Mouse (Mus musculus) midbrain, embryonic 10.5 days (tissue): Measurements from ENCODE around the gene 1700024P04Rik. TPM values are rescaled to one million over a fixed set of nuclear protein-coding genes. Genes with fewer than 3 reads are reported as not detected.
"Not testable (repeated sequence)": the region's sequence is repeated elsewhere in the genome, so short reads cannot be mapped to it uniquely, and the experiment has no call there.

Experiments used
- DNase-seq: peaks from one replicate; pipeline ENCODE4 v3.0.0-alpha.2; 2017; ENCODE audit warnings: low spot score
- H3K27ac ChIP-seq: fragments of 300-500 bp; sonication (generic); replicated peaks from 2 replicates; pipeline ENCODE4 v1.5.1; 2016; ENCODE audit warnings: mild to moderate bottlenecking
- H3K27me3 ChIP-seq: fragments of 300-500 bp; sonication (generic); 2 replicates; pipeline ENCODE4 v1.6.1; 2016; ENCODE audit warnings: low read depth, mild to moderate bottlenecking; ENCODE audit not compliant: poor library complexity, severe bottlenecking
- H3K36me3 ChIP-seq: fragments of 300-500 bp; sonication (generic); 2 replicates; pipeline ENCODE4 v1.6.1; 2016; ENCODE audit warnings: mild to moderate bottlenecking, moderate library complexity
- H3K4me1 ChIP-seq: fragments of 300-500 bp; sonication (generic); 2 replicates; pipeline ENCODE4 v1.6.1; 2016
- H3K4me3 ChIP-seq: fragments of 300-500 bp; sonication (generic); 2 replicates; pipeline ENCODE4 v1.5.1; 2016; ENCODE audit warnings: mild to moderate bottlenecking, moderate library complexity
- H3K9me3 ChIP-seq: fragments of 300-500 bp; sonication (generic); replicated peaks from 2 replicates; pipeline ENCODE4 v1.6.1; 2016; ENCODE audit warnings: mild to moderate bottlenecking
- WGBS: fragments of 180-500 bp; shearing (Covaris S2); methylation state at CpG from one replicate; pipeline ENCODE4 v1.1.7; 2016; 5-methylcytosine and 5-hydroxymethylcytosine counted together
- polyA plus RNA-seq: library from polyadenylated mRNA; unstranded; fragments of >200 nt; fragmentation: Nextera tagmentation; extraction: Ambion mirVana; gene quantifications from 2 replicates; pipeline ENCODE4 v1.2.1, GENCODE M21; 2016

1700024P04Rik gene
- polyA plus RNA-seq, 1 experiment from 2014 or later = not detected

DNA sequence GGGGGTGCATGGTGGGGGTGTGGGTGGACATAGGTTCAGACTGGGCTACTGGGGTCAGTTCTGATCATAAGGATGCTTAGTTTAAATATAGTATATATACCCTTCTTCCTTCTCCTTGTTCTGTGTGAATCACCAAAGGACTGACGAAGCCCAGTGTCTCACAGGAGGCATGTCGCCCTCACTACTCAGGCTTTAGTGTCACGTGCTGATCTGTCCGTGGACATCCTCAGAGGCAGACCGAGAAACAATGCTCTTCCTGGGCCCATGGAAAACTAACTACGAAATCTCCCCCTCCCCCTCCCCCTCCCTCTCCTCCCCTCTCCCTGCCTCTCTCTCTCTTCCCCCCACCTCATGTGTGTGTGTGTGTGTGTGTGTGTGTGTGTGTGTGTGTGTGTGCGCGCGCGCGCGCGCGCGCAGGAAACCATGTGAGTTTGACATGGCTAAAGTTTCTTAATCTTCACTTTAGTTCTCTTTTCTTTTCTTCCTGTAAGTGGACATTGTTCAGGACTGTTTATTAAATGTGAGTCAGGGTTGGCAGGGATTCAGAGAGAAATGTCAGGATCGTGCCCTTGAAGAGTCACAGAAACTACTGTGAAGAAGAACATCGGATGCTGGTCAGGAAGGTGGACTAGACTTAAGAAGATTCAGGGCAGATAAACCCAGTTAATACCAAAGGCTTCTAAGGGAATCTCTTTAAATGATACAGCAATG lies 22.2 kb upstream of the 1700024P04Rik start:
- Histone ChIP-seq H3K4me3 (no peak overlapping the region), H3K36me3 (no peaks in the 10 kb centered on the region), H3K27me3 (no peaks in the 10 kb centered on the region), H3K4me1 (no peaks in the 10 kb centered on the region), H3K9me3 (peaks cover 25% of the 10 kb centered on the region), H3K27ac (no peak overlapping the region)
- WGBS = 88% methylated on average over 17 of the region's 17 CpGs
- DNase-seq = no peak

DNA sequence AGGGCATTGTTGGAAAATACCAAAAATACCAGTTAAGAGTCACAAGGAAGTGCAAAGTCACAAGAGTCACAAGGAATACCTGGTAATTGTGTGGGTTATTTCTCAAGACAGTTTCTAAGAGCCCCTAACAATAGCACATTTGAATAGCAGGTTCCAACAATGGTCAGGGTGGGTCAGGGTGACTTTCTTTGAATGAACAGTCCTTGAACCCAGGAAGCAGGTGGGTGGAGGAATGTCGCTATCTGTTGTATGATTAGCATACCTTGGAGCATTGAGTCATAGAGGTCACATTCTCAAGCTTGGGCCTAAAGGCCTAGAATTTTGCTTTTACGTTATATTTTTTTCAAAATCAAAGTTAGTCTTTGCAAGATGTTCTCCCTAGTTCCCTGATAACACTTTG lies 17.3 kb upstream of the 1700024P04Rik start:
- H3K9me3 ChIP-seq = peaks cover 35% of the 10 kb centered on the region
- H3K27ac ChIP-seq, DNase-seq, H3K27me3 ChIP-seq, H3K4me3 ChIP-seq, H3K4me1 ChIP-seq, H3K36me3 ChIP-seq: not testable (repeated sequence)
- 92% methylated on average over 2 of the region's 2 CpGs for WGBS

DNA sequence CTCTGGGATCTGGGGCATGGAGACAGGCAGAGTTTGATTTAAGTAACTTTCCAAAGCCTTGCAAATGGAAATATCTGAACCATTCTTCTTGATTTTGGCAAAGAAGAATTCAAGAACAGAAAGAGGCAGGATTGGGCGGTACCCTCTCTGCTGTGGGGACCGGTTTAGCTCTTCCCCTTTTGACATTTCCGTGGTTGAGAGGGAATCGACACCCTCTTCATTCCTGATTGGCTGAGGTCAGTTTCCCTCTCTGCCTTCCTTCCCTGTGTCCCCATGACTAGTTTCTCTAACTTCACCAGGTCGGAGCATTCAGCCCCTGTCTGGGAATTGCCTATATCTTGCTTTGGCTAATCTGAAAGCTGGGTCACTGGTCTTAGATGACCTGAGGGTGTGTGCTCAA lies 12.7 kb upstream of the 1700024P04Rik start:
- no peak for DNase-seq
- 66% methylated on average over 5 of the region's 5 CpGs for WGBS
- peaks cover 14% of the 10 kb centered on the region; the same call in 1 of the 2 replicates for H3K9me3 ChIP-seq
- H3K36me3 ChIP-seq = no peaks in the 10 kb centered on the region
- no peak overlapping the region for H3K27ac ChIP-seq
- no peaks in the 10 kb centered on the region for H3K4me1 ChIP-seq
- H3K4me3 ChIP-seq = no peak overlapping the region
- H3K27me3 ChIP-seq = no peaks in the 10 kb centered on the region

DNA sequence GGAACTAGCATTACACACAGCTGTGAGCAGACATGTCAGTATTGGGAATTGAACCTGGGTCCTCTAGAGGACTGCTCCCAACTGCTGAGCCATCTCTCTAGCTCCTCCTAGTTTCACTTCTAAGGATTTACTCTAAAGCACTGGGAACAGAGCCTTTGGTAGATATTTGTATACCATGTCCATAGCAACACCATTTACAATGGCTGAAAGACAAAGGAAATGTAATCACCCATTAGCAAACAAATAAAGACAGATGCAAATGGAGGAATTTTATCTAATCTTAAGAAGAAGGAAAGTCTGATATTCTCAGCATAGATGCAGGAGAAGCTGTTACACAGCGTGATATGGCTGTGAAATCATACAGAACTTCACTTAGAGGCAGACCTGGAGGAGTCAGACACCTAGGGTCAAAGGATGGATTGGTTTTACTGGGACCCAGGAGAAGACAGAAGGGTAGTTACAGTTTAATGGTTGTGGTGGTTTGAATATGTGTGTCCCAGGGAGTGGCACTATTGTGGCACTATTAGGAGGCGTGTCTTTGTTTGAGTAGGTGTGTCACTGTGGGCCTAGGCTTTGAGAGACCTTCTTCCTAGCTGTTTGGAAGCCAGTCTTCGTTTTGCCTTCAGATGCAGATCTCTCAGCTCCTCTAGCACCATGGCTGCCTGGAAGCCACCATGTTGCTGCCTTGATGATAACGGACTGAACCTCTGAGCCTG lies 7.1 kb downstream of the 1700024P04Rik start:
- Histone ChIP-seq H3K9me3 (no peaks in the 10 kb centered on the region; the same call in 1 of the 2 replicates), H3K27ac (no peak overlapping the region), H3K36me3 (no peaks in the 10 kb centered on the region), H3K4me3 (no peak overlapping the region), H3K27me3 (no peaks in the 10 kb centered on the region), H3K4me1 (no peaks in the 10 kb centered on the region)
- no peak for DNase-seq
- WGBS = 90% methylated on average over 4 of the region's 4 CpGs

DNA sequence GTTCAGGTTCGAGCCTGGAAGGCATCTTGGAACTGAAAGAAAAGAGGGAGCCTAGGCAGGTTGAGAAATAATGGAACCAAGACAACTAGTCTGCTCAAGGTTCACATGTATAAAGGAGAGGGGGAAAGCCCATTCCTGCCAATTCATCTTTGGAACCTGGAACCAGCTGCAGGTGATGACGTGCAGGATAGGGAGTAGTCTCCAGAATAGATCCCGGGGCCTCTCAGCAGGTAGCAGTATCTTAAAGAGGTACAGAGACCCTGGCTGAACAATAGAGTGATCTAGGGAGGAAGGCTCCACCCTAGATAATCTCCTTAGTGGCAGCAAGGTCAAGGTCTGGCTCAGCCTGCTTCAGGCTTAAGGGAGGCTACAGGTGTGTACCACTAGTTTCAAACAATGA lies 8.3 kb downstream of the 1700024P04Rik start:
- not testable (repeated sequence) for H3K27me3 ChIP-seq, H3K4me1 ChIP-seq, H3K4me3 ChIP-seq, H3K36me3 ChIP-seq, H3K27ac ChIP-seq, DNase-seq, H3K9me3 ChIP-seq
- WGBS = 76% methylated on average over 3 of the region's 3 CpGs

DNA sequence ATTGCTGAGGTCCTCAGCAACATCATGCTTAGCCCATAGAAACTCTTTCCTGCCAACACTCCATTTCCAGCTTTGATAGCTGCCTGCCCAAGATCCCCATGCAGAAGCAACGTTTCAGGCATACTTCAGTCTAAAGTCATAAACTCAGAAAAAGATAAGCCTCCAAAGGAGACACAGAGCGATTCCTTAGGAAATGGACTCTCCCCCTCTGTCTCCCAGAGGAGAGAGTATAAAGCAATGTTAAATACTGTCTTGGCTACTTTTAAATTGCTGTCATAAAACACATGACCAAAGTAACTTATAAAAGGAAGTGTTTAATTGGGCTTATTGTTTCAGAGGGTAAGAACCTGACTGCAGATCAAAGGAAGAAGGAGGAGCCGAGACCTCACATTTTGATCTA lies 12.3 kb downstream of the 1700024P04Rik start:
- H3K36me3 ChIP-seq = no peaks in the 10 kb centered on the region
- H3K4me1 ChIP-seq = no peaks in the 10 kb centered on the region
- no peaks in the 10 kb centered on the region for H3K27me3 ChIP-seq
- DNase-seq = no peak
- no peak overlapping the region for H3K27ac ChIP-seq
- H3K4me3 ChIP-seq = no peak overlapping the region
- H3K9me3 ChIP-seq = no peaks in the 10 kb centered on the region; the same call in 1 of the 2 replicates
- 88% methylated on average over 3 of the region's 3 CpGs for WGBS

DNA sequence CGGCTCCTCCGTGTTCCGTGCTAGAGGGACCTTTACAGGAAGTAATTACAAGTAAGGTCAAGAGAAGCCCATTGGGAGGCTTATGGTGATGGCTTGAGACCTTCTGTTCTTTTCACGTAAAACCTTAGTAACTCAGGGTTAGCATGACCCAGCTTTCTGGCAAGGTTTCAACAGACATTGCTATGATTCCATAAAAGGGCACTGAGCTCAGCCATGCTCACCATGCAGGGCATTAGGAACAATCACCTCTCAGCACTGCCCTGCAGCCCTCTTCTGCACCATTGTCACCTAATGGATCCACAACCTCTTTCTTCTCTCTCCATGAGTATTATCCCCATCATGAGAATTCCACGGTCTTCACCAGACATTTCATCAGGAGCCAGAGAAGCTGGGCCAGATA lies 12.7 kb downstream of the 1700024P04Rik start:
- no peaks in the 10 kb centered on the region for H3K36me3 ChIP-seq
- WGBS = 75% methylated on average over 5 of the region's 5 CpGs
- no peak overlapping the region for H3K4me3 ChIP-seq
- DNase-seq = no peak
- H3K4me1 ChIP-seq = no peaks in the 10 kb centered on the region
- no peak overlapping the region for H3K27ac ChIP-seq
- H3K9me3 ChIP-seq = no peaks in the 10 kb centered on the region; the same call in 1 of the 2 replicates
- no peaks in the 10 kb centered on the region for H3K27me3 ChIP-seq

DNA sequence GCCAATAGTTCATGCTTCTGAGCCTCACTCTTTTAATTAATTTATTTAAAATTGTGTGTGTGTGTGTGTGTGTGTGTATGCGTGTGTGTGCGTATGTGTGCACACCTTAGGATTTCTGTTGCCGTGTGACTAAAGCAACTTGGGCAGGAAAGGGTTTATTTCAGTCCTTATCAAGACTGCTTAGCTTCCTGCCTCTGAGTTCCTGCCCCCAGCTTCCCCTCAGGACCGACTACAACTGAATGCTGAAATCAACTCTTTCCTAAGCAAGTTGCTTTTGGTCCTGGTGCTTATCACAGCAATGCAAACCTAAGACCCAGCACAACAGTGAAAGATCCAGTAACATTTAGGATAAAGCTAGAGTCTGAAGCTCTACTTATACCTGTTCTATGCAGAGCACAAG lies 15.8 kb downstream of the 1700024P04Rik start:
- Histone ChIP-seq H3K27me3 (no peaks in the 10 kb centered on the region), H3K9me3 (no peaks in the 10 kb centered on the region), H3K27ac (no peak overlapping the region), H3K4me3 (no peak overlapping the region), H3K4me1 (no peaks in the 10 kb centered on the region), H3K36me3 (no peaks in the 10 kb centered on the region)
- DNase-seq = no peak
- 92% methylated on average over 4 of the region's 4 CpGs for WGBS

DNA sequence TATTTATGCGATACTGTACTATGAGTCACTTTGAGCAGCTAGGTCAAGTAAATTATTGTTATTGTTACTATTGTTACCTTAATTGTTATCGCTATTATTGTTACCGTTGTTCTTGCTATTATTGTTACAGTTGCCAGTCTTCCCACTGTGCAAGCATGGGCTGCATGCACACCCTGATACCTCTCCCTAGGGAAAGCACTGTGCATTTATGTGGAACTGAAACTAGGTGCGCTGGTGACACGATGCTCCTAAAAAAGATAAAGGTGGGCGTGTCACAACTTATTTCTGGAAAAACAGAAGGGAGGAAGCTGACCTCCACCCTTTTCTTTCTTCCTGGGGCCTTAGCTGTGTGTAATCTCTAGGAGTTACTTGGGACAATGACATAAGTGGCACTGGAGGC lies 16.4 kb downstream of the 1700024P04Rik start:
- DNase-seq = no peak
- Histone ChIP-seq H3K9me3 (no peaks in the 10 kb centered on the region), H3K4me1 (no peaks in the 10 kb centered on the region), H3K36me3 (no peaks in the 10 kb centered on the region), H3K27me3 (no peaks in the 10 kb centered on the region), H3K4me3 (no peak overlapping the region), H3K27ac (no peak overlapping the region)
- WGBS = 90% methylated on average over 6 of the region's 6 CpGs

DNA sequence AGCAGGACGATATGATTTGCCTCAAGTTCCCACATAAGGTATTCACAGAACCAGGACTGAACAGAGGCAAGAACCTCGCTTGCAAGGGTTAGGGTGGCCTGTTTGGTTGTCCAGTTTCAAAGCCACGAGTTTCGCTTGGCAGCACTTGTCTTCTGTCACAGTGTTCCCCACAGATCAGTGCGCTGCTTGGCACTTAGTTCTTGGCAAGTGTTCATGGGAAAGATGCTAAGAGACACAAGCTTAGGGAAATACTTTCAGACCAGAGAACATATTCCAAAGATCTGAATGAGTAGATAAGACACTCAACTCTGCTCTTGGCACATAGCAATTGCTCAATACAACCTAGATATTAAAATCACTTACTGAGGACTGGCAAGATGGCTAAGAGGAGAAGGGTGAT lies 17.8 kb downstream of the 1700024P04Rik start:
- Histone ChIP-seq H3K4me3 (no peak overlapping the region), H3K4me1 (no peaks in the 10 kb centered on the region), H3K36me3 (no peaks in the 10 kb centered on the region), H3K27ac (no peak overlapping the region), H3K27me3 (no peaks in the 10 kb centered on the region), H3K9me3 (no peaks in the 10 kb centered on the region)
- no peak for DNase-seq
- 89% methylated on average over 5 of the region's 5 CpGs for WGBS

DNA sequence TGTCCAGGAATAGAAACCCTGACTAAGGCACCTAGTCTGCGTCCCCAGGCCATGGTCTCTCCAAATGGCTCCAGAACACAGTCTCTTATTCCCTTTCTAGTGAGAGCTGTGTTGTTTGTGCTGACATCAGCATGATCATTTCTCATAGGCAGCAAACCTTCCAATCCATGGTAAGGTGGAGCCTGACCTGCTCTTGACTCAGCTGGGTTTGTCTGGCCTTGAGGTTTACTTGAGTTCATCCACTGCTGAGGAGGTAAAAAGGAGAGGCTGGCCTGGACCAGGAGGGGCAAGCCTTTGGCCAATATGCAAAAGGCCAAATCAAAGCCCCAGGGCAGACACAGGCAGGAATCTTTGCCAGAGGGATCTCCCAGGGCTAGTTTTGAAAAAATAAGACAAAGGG lies 20.8 kb downstream of the 1700024P04Rik start:
- H3K9me3 ChIP-seq = no peaks in the 10 kb centered on the region; the same call in 1 of the 2 replicates
- no peaks in the 10 kb centered on the region for H3K27me3 ChIP-seq
- H3K27ac ChIP-seq = no peak overlapping the region
- DNase-seq = no peak
- no peak overlapping the region for H3K4me3 ChIP-seq
- no peaks in the 10 kb centered on the region for H3K4me1 ChIP-seq
- WGBS = 91% methylated on average over 1 of the region's 1 CpGs
- no peaks in the 10 kb centered on the region for H3K36me3 ChIP-seq

DNA sequence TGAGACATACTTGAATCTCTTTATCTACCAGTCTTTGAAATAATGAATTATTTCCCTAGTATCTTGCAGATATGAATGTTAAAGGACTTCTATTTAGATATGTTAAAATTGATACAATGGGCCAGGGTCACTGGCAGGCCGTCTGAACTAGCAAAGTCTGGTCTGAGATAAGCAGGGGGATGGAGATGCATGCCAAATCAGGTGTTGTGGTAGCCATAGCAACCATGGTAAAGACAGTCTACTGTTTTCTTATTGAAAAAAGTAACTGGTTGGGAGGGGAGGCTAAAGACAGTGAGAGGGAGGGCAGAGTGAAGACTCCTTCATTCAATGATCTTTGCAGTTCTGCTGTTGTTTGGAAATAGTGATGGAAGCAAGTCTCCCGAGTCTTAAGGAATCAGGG lies 26.2 kb downstream of the 1700024P04Rik start:
- Histone ChIP-seq H3K27me3 (no peaks in the 10 kb centered on the region), H3K36me3 (no peaks in the 10 kb centered on the region), H3K27ac (no peak overlapping the region), H3K9me3 (no peaks in the 10 kb centered on the region; the same call in 1 of the 2 replicates), H3K4me1 (peaks cover 24% of the 10 kb centered on the region), H3K4me3 (no peak overlapping the region)
- no peak for DNase-seq
- 44% methylated on average over 2 of the region's 2 CpGs for WGBS

DNA sequence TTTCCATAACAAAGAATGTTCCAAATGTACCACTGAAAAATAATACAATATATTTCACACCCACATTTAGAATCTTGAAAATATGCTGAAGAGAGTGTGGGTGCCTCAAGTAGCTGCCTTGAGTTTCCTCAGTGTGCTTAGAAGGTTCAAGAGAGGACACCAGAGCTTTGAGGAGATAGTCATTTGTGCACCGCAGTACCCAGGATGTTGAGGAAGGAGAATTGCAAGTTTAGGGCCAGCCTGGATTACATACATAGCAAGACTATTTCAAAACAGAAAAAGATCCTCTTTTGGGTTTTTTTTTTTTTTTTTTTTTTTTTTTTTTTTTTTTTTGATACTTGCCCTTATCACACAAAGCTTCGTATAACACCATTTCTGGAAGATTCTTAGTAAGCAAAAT lies 28.2 kb downstream of the 1700024P04Rik start:
- no peak overlapping the region for H3K27ac ChIP-seq
- no peaks in the 10 kb centered on the region for H3K36me3 ChIP-seq
- no peak overlapping the region for H3K4me3 ChIP-seq
- WGBS = 87% methylated on average over 2 of the region's 2 CpGs
- H3K9me3 ChIP-seq = no peaks in the 10 kb centered on the region; the same call in 1 of the 2 replicates
- no peak for DNase-seq
- no peaks in the 10 kb centered on the region for H3K27me3 ChIP-seq
- peaks cover 24% of the 10 kb centered on the region for H3K4me1 ChIP-seq
